Mouse (Mus musculus) urinary bladder, postnatal 10 days (tissue): Measurements from ENCODE around the gene Hist3h2ba.

Experiments
- DNase-seq: peaks from one replicate; pipeline ENCODE4 v3.0.0; 2022; ENCODE audit warnings: low spot score

Hist3h2ba gene

DNA sequence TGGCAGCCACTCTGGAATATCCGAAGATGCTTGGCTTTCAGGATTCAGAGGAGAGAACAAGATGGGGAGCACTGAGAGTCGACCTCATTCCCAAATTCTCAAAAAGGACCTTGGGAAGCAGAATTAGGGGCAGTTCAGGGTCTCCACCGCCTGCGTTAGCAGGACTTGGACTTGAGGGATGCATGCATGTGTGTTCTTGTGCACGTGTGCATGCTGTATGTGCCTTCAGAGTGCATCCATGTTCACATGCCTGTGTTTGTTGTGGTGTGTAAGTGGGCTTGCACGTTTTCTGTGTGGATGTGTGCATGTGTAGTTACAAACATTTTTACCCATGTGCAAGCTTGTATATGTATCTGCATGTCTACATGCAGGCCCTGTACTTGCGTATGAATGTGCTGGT is 15.5 kb downstream of the Hist3h2ba start:
- no peak for DNase-seq

DNA sequence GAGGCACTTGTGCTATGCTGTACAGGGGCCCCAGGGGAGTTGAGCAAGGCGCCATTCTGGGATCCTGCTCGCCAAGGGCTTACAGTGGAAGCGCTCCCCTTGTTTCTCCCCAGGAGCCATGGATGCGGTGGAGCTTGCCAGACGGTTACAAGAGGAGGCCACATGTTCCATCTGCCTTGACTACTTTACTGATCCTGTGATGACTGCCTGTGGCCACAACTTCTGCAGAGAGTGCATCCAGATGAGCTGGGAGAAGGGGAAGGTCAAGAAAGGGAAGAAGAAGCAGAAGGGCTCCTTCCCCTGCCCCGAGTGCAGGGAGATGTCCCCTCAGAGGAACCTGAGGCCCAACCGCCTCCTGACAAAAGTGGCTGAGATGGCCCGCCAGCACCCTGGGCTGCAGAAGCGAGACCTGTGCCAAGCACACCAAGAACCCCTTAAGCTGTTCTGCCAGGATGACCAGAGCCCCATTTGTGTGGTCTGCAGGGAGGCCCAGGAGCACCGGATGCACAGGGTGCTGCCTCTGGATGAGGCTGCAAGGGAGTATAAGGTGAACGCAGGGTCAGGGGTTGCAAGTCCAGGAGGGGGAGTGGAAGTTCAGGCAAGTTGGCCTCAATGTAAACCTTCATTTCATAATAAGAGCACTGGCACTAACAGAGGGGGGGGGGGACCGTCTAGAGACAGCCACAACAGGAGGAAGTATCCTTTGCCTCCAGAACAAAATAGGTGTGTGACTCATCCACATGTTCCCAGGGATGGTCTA is 16.5 kb downstream of the Hist3h2ba start:
- no peak for DNase-seq

DNA sequence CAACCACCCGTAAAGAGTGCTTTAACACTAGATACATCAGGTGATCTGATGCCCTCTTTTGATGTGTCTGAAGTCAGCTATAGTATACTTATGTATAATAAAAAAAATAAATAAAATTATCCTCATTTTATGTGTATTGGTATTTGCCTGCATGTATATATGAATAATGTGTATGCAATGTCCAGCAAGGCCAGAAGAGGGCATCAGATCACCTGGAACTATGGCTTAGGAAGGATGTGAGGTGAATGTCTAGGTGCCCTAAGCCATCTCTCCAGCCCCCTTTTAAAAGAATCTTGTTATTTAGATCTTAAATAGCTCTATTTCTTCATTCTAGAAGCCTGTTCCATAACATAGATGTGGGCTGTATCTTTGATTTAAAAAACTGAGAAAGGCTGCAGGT is 18.6 kb downstream of the Hist3h2ba start:
- DNase-seq = no peak

DNA sequence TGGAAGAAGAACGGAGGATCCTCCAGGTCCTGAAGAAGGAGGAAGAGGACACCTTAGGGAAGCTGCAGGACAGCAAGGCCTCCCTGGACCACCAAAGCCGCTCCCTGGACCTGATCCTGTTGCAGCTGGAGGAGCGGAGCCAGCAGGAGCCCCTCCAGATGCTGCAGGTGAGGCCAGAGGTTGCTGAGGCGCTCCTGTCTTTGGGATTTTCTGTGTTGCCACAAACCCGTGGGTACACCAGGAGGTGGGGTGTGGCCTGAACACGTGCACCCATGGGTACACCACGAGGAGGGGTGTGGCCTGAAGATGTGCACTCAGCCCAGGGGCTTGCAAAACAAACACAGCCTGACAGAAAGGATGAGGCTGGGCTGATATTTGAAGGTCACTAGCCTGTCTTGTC is 19.8 kb downstream of the Hist3h2ba start:
- no peak for DNase-seq

DNA sequence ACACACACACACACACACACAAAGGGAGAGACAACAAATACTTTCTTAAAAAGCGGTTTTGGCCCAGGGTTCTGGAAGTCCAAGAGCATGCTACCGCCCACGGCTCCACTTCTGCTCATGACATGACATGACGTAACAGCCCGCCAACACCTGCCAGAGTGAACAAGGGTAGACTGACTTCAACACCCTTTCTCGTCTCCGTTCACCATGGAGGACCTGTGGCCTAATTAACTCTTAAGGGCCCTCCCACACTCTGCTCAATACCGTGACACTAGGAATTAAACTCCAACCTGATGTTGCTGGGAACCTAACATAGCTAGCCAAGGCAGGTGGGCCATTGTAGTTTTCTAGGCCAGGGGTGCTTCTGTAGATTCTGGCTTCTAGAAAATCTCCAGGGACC is 20.3 kb downstream of the Hist3h2ba start:
- DNase-seq = no peak

DNA sequence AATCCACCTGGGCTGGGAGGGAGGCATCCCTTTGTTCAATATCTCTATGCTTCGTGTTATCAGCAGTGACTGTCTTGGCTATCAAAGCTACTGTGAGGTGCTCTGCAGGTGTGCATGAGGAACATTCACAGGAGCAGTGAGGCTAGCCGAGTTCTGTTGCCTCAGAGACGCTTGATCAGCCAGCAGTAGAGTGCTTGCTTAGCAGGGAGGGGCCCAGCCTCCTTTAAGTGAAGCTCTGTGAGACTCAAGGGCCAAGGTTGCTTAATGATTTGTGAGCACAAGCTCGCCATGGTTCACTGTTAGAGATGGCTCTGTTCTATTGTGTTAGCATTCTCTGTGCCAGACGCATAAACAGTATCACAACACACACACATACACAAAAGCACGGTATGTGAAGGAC is 20.9 kb downstream of the Hist3h2ba start:
- DNase-seq = no peak

DNA sequence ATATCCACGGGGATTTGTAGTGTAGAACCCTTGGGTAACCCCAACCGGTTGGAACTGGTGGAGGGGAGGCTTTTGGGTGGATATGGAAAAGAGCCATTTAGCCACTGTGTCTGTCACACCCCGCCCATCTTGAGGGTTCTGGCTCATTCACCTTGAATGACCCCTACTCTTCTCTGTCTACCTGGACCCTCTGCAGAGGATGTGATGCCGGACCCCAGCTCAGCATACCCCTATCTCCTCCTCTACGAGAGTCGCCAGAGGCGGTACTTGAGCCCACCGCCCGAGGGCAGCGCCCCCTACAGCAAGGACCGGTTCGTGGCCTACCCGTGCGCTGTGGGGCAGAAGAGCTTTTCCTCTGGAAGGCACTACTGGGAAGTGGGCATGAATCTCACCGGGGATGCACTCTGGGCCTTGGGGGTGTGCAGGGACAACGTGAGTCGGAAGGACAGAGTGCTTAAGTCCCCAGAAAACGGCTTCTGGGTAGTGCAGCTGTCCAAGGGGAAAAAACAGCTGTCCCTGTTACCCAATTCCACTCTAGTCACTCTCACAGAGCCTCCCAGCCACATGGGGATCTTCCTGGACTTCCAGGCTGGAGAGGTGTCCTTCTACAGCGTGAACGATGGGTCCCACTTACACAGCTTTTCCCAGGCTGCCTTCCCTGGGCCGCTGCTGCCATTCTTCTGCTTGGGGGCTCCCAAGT is 22.3 kb downstream of the Hist3h2ba start:
- no peak for DNase-seq

DNA sequence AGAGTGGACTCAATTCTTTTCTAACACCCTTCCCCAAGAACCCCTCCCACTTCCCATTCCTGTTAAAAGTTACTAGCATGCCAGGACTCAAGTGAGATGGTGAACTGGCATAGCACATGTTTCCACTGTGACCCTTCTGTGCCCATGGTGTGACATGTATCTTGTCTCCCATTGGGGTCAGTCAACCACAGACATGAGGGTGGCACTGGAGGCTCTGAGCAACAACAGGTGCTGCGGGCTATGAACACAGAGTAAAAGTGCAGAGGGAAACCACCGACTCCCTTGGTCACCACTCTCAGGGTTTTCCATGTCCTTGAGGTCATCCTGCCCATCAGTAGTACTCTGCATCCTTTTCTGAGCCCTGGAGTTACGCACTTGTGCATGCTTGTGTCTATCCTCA is 23.1 kb downstream of the Hist3h2ba start:
- no peak for DNase-seq

DNA sequence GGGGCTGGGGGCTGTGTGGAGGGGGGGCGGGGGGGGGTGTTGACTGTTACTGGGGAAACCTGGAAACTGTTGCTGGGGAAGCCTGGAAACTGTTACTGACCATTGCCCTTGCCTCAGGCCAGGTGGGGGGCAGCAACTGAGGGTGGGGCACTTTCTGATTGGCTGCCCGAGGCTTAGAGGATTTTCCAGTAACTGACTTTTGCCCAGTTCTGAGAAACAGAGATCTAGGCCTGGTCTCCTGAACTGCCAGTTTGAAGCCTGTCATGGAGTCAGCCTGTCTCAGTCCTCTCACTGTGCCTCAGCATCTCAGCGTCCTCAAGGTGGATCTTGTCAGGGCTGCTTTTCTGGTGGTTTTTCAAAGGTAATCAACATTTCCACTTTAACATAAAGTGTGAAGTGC is 25.7 kb downstream of the Hist3h2ba start:
- no peak for DNase-seq

DNA sequence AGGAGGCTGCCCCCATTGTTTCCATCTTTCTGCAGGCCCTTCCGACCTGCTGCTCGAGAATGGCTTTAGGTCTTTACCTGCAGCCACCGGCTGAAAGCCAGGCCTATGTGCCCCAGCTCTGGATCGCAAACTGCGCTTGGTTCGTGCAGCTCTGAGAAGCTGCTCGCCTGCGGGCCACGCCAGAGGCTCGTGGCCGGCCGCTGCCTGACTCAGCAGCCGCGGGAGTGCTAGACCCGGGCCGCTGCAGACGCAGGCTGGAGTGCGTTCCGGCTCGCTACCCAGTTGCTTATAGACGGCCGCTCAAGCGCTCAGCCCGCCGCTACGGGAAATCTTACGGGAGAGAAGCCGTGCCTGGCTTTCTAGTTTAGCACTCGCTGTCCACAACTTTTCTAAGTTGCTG is 28.4 kb downstream of the Hist3h2ba start:
- DNase-seq = no peak

DNA sequence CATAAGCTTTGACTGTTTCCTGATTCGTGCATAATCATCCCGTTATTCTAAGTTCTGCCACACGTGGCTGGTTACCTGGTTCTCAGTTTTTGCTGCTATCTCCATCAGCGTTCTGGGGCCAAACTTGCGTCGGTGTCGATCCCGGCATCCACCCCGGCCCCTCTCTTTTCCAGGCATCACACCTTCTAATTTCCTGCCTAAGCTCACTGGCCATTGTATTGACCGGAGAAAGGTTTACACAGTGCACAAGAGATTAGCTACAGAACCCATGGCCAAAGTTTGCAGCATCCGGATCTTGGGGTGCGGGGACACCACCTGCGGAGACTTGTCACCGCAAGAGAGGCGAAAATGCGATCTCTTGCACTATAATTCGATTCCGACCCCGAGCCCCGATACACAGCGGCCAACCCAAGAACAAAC is 28.9 kb downstream of the Hist3h2ba start:
- DNase-seq = no peak

DNA sequence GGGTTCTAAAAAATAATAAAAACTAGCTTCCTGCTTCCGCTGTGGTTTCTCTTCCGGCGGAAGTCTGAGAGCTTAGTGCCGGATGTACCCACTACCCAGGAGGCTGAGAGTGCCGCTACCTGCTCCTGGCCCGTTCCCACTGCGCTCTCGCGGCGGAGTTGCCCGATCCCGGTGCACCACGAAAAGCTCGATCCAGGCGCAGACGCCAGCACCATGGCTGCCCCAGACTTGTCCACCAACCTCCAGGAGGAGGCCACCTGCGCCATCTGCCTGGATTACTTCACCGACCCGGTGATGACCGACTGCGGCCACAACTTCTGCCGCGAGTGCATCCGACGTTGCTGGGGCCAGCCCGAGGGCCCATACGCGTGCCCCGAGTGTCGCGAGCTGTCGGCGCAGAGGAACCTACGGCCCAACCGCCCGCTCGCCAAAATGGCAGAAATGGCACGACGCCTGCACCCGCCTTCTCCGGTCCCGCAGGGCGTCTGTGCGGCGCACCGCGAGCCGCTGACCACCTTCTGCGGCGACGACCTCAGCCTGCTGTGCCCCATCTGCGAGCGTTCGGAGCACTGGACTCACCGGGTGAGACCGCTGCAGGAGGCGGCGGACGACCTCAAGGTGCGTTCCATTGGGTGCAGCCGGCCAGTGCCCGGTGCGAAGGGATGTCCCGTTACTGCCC is 29.4 kb downstream of the Hist3h2ba start, which contains the start of gene Trim11:
TSS of gene Trim11 (plus strand) at position 67 of the 679 bp plus-strand sequence.
- no peak for DNase-seq

DNA sequence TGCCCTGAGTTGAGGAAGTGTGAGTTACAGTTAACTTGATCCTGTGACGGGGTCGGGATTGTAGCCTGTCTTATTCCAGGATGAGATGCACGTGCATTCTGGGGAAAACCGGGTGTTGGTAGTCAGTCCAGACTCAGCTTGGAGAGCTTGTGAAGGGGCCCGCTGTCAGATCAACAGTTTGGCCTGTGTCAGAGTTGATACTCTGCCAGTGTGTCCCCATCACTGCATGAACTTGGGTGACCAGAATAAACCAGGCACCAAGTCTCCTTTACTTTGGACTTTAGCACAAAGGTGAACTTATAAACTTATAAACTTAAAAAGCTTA is 29.9 kb downstream of the Hist3h2ba start:
- no peak for DNase-seq

DNA sequence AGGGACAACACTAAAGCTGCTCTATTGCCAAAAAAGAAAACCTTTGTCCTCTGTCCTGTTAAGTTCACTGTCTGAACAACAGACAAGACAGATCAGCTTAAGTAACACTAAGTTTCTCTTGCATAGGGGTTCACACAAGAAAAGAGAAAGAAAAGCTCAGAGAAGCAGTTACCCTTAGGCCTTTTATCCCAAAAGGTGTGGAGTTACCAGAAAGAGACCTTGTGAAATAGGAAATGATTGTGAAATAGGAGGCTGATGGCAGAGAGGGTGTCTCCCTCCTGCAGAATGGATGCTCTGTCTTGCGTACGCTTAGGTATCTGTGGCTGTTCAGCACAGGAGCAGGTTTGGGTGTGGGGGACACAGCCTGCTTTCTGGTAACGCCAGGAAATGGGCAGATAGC is 30.5 kb downstream of the Hist3h2ba start:
- DNase-seq = no peak

DNA sequence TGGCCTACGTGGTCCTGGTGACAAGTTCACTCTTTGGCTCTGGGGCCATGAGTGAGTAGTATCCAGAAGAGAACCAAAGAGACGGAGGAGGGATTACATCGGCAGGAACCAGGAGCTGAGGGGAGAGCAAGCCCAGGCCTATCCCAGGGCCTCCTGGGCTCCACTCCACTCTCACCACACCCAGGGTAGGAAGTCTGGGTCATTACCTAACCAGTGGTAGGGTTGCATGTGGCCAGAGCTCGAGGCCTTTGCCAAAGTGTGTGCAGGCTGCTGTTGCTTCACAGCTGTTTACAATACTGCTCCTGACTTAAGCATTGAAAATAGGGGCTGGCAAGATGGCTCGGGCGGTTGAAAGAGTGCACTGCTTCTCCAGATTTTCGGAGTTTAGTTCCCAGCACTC is 30.9 kb downstream of the Hist3h2ba start:
- DNase-seq = no peak

DNA sequence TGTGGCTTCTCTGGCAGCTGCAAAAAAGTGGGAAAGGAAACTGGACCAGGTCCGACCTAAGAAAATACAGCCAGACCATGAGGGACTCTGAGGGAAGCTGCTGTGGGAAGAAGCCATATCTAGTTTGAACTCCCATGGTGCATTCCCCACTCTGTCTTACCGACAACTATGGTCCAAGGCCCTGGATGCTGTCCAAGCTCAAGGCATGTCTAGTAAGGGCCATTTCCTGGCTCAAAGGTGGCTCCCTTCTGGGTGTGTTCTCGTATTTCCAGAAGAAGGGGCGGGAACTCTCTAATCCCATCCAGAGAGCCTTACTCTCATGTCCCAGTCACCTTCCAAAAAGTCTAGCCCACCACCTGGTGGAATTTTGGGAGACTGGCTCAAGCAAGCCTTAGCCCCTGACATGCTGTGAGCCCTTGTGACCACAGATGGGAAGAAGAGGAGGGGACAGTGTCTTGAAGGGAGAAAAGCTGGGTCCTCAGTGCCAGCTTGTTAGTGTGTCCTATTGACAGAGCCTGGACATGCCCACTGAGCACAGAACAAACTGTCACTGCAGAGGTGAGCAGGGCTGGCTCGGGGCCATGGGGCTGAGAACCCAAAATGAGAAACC is 31.8 kb downstream of the Hist3h2ba start:
- no peak for DNase-seq

DNA sequence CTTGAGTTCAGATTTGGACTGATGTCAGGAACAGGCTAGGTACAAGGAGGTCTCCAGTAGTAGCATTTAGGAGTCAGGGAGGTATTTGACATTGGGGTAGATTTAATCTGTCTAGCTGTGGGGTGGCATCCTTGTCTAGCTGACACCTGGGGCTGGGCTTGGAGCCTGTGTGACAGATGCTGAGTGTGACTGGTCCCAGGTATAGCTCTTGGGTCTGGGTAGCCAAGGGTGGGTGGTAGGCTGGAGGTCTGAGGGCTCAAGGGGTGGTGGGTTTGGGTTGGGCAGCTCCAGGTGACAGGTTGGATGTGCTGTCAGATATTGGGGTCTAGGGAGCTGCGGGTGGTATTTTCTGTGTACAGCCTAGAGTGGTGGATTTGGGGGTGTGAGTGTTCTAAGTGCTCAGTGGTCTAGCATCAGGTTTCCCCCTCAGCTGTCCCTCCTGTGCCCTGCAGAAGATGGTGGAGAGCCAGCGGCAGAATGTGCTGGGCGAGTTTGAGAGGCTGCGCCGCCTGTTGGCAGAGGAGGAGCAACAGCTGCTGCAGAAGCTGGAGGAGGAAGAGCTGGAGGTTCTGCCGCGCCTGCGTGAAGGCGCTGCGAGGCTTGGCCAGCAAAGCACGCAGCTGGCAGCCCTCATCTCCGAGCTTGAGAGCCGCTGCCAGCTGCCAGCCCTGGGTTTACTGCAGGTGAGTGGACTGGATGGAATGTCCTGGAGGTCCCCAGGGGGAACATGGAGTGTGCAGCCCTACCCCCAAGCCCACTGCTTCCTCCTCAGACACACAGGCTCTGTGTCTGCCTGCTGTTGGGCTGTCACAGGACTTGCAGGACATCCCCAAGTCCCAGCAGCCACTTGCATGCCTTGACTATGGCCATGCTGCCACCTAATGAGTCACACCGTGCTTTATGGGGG is 33.1 kb downstream of the Hist3h2ba start:
- no peak for DNase-seq

DNA sequence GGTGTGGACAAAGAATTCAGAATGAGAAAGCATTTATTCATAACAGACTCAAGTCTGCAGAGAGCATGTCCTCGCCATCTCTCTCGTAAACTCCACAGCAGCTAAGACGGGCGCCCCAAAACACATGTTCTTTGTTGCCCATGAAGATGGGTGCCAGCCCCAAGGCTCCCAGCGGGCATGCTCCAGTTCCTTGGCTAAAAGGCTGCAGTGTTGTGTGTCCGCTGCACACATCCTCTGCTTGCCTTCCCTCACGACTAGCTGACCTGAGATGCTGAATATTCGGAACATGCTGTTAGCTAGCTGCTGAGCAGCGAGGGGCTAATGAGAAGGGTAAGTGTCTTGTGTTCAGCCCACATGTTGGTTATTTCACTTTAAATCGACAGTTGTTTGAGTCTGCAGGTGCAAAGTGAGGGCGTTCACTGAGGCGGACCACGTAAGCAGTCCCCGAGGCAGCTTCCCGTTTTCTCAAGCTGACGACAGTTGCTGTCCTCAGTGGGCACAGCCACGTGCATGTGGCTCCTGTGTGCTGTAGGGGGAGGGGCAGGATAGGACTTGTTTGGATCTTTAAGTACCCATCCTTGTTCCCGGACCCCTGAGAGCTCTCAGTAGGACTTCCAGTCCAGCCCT is 33.9 kb downstream of the Hist3h2ba start:
- DNase-seq = no peak

DNA sequence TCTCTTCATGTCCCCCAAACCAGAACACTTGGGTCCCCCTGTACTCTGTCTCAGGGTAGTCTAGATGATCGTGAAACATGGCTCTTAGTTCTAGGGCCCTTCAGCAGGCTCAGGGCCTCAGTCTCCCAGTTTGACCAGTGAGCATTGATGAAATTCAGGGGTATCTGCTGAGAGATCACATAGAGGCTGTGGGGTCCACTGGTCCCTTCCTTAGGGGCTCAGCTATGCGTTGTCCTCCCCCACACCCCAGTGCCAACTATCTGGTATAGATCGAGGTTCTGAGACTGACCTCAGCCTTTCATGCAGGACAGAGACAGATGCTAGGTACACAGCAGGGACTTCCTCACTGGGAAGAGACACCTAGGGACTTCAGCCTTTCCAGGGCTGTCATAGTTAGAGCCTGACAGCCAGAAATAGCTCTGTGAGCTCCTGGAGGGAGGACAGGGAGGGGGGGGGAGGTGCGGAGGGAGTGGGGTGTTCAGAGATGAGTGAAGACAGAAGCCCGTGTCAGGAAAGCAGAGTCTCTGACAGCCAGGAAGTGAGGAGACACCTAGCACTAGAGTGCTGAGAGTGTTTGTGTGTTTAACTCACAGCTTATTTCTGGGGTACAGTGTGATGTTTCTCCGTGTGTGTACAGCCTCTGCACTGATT is 35.1 kb downstream of the Hist3h2ba start:
- no peak for DNase-seq

DNA sequence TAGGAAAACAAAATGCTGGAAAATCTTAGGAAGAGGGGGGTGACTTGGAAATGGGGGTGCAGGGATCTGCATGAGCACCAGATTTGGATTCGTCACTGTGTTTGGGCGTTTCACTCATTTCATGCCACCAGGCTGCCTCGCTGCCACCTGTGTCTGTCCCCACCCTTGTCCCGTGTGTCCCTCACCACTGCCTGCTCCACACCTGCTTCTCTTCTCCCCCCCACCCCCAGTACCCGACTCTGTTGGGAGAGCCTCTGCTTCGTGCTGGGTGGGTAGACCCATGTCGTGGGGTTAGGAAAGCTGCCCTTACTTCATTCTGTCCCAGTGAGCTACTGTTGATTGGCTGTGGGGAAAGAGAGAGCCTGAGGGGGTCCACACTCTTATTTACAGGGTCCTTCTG is 35.9 kb downstream of the Hist3h2ba start:
- DNase-seq = no peak
